Mouse (Mus musculus) skeletal muscle tissue, adult 2 months (tissue): ENCODE data around the gene Vmn1r160.
"Not testable (repeated sequence)": the region's sequence is repeated elsewhere in the genome, so short reads cannot be mapped to it uniquely, and the experiment has no call there.

Source experiments
- DNase-seq: peaks from one replicate; pipeline ENCODE4 v3.0.0-alpha.2; 2012; ENCODE audit warnings: low read depth, low spot score

Vmn1r160 gene

GRCm38 (mm10) chr7:22870924-22871323, at the start of gene Vmn1r160:
TSS of gene Vmn1r160 (plus strand) at chr7:22871224.
- DNase-seq: not testable (repeated sequence)

- DNase-seq: not testable (repeated sequence)
Measured at GRCm38 (mm10) chr7:22843505-22843904, 27.5 kb upstream of the Vmn1r160 start, which contains the start of gene Vmn1r159. TSS of gene Vmn1r159 (minus strand) at chr7:22843605.
